Mouse (Mus musculus) heart, postnatal 25 days (tissue): ENCODE results near the gene C1qb. TPM values are rescaled to one million over a fixed set of nuclear protein-coding genes. Genes with fewer than 3 reads are reported as not detected.

ENCODE experiments used
- total RNA-seq, 2 experiments: library from RNA; stranded (reverse); gene quantifications; 2 replicates each; pipeline ENCODE4 v1.2.3; 2021

The C1qb gene
- total RNA-seq, 2 experiments from 2014 or later, result 47.0 to 48.4 TPM

Other genes with a start within 250 kb of the C1qb start
- under 1 TPM; 0.49 to 0.89 TPM for gene Ephb2, start 50.2 kb downstream of the C1qb start, total RNA-seq
- 10 to 100 TPM; 35.2 to 41.2 TPM for gene C1qc, start 6.9 kb upstream of the C1qb start, total RNA-seq
- 10 to 100 TPM; 46.0 to 46.8 TPM for gene C1qa, start 12.6 kb upstream of the C1qb start, total RNA-seq
- not detected for gene Epha8, start 70.6 kb upstream of the C1qb start, total RNA-seq
- gene Zbtb40, start 162.6 kb upstream of the C1qb start, total RNA-seq, result 1 to 10 TPM; 7.5 to 7.9 TPM